Mouse (Mus musculus): ENCODE measurements around the gene Gm21637. TPM values are rescaled to one million over a fixed set of nuclear protein-coding genes. Genes with fewer than 3 reads are reported as not detected.
"Not testable (repeated sequence)": the region's sequence is repeated elsewhere in the genome, so short reads cannot be mapped to it uniquely, and the experiment has no call there.

Gm21637 gene
- total RNA-seq (2022): not detected

- not testable (repeated sequence) for DNase-seq
These were observed at the start of gene Gm21637 for GRCm38 (mm10) chrX:31961744-31962143. Gene Gm21637, plus strand, starts transcription at chrX:31962044.

Other genes starting within 250 kb of the Gm21637 start
- gene Btbd35f25, start 244.9 kb upstream of the Gm21637 start, total RNA-seq (2022): not detected
- gene Btbd35f22, start 85.8 kb downstream of the Gm21637 start, total RNA-seq (2022): not detected